Mouse (Mus musculus) heart, postnatal 0 days (tissue): ENCODE measurements at regions not wholly inside any gene's neighbourhood (a gene's known extent, or its start where the extent isn't known, plus 50 kb on each side); places are given as distances from the start of the nearest gene placed in this dataset.
A peak's percentile ranks its signal among the peaks of the same experiment; 100 is the strongest.

Experiments
- ATAC-seq: fragments of 200-750 bp; cut with Nextera tagmentation; 2 replicates; pipeline ENCODE4 v1.8.0; 2017; ENCODE audit warnings: low read depth, moderate number of reproducible peaks, moderate library complexity; ENCODE audit not compliant: insufficient read depth
- DNase-seq: peaks from one replicate; pipeline ENCODE4 v3.0.0-alpha.2; 2016; ENCODE audit warnings: low spot score
- H3K27ac ChIP-seq: fragments of 300-500 bp; sonication (generic); 2 replicates; pipeline ENCODE4 v1.5.1; 2014; ENCODE audit warnings: low read depth, mild to moderate bottlenecking
- H3K27me3 ChIP-seq: fragments of 300-500 bp; sonication (generic); 2 replicates; pipeline ENCODE4 v1.6.1; 2014; ENCODE audit warnings: low read length, mixed read lengths; ENCODE audit not compliant: control insufficient read depth, insufficient read depth
- H3K36me3 ChIP-seq: fragments of 300-500 bp; sonication (generic); replicated peaks from 2 replicates; pipeline ENCODE4 v1.6.1; 2014; ENCODE audit warnings: low read length, mixed read lengths; ENCODE audit not compliant: control insufficient read depth, insufficient read depth
- H3K4me1 ChIP-seq: fragments of 300-500 bp; sonication (generic); 2 replicates; pipeline ENCODE4 v1.6.1; 2014; ENCODE audit warnings: antibody characterized with exemption; ENCODE audit not compliant: control insufficient read depth, insufficient read depth
- H3K4me2 ChIP-seq: fragments of 300-500 bp; sonication (generic); 2 replicates; pipeline ENCODE4 v1.6.1; 2014; ENCODE audit warnings: low read depth, mild to moderate bottlenecking, low read length, moderate library complexity
- H3K4me3 ChIP-seq: fragments of 300-500 bp; sonication (generic); 2 replicates; pipeline ENCODE4 v1.5.1; 2014; ENCODE audit warnings: low read depth, low read length
- H3K9ac ChIP-seq: fragments of 300-500 bp; sonication (generic); replicated peaks from 2 replicates; pipeline ENCODE4 v1.6.1; 2014; ENCODE audit warnings: low read depth, low read length, mixed read lengths
- H3K9me3 ChIP-seq: fragments of 300-500 bp; sonication (generic); replicated peaks from 2 replicates; pipeline ENCODE4 v1.6.1; 2016; ENCODE audit warnings: low read length; ENCODE audit not compliant: control insufficient read depth
- CTCF ChIP-seq: IDR thresholded peaks from 2 replicates; pipeline ENCODE4 v1.5.1; 2016; ENCODE audit warnings: antibody characterized with exemption, control low read depth, low read depth
- EP300 ChIP-seq: IDR thresholded peaks from 2 replicates; pipeline ENCODE4 v1.6.1; 2016; ENCODE audit warnings: antibody characterized with exemption, low read depth
- WGBS: fragments of 180-500 bp; shearing (Covaris S2); extraction: QIAGEN DNeasy Blood & Tissue Kit; methylation state at CpG from one replicate; pipeline ENCODE4 v1.1.7; 2014; 5-methylcytosine and 5-hydroxymethylcytosine counted together

DNA sequence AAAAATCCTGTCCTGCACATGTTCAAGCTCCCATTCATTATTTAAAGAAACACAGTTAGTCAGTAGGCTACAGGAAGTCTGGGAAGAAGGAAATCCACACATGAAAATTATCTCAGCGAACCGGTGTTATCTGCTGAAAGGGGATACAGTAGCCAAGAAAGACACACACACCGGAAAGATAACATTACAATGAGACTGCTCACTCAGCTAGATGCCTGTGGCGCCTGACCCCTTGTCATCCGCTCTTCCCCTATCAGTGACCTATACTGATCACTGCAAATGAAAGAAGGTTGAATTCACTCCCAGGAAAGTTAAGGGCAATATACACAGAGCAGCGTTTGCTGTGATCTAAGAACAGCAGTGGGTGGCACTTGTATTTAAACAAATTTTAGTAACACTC, 481.0 kb upstream of the Sox11 start:
- H3K4me2 ChIP-seq: no peak overlapping the region
- H3K36me3 ChIP-seq: no peaks in the 10 kb centered on the region
- ATAC-seq: no peak; the same call in 1 of the 2 replicates
- no peaks in the 10 kb centered on the region for H3K4me1 ChIP-seq
- H3K9ac ChIP-seq: no peak overlapping the region
- H3K4me3 ChIP-seq: no peak overlapping the region
- H3K9me3 ChIP-seq: no peaks in the 10 kb centered on the region
- peak; percentile 37 for DNase-seq
- TF ChIP-seq CTCF: no peak
- TF ChIP-seq EP300: no peak
- no peaks in the 10 kb centered on the region for H3K27me3 ChIP-seq
- no peak overlapping the region for H3K27ac ChIP-seq
- 11% methylated on average over 6 of the region's 6 CpGs for WGBS

DNA sequence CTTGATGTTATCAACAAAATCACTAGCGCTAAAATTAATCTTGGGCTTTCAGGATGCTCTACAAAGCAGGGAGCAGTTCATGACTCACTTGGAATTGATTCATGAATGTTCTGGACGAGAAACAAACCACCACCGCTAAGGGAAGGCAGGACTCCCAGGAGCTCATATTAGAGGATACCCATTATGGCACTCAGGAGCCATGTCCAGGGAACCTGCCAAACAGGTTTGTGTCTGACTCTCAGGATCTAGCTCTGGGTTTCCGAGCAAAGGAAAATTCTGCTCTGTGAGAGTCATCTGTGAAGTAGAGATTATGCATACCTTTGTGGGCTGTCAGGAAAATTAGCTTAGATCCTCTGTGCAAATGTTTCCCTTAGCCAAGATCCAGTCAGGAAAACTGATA, 454.3 kb upstream of the Sox11 start:
- H3K4me1 ChIP-seq: no peaks in the 10 kb centered on the region
- H3K27me3 ChIP-seq: no peaks in the 10 kb centered on the region
- no peaks in the 10 kb centered on the region for H3K36me3 ChIP-seq
- ATAC-seq: no peak
- no peak overlapping the region for H3K9ac ChIP-seq
- 46% methylated on average over 4 of the region's 4 CpGs for WGBS
- H3K4me3 ChIP-seq: no peak overlapping the region
- no peak overlapping the region for H3K27ac ChIP-seq
- DNase-seq: no peak
- no peak overlapping the region for H3K4me2 ChIP-seq
- H3K9me3 ChIP-seq: no peaks in the 10 kb centered on the region
- TF ChIP-seq EP300: no peak
- TF ChIP-seq CTCF: no peak

DNA sequence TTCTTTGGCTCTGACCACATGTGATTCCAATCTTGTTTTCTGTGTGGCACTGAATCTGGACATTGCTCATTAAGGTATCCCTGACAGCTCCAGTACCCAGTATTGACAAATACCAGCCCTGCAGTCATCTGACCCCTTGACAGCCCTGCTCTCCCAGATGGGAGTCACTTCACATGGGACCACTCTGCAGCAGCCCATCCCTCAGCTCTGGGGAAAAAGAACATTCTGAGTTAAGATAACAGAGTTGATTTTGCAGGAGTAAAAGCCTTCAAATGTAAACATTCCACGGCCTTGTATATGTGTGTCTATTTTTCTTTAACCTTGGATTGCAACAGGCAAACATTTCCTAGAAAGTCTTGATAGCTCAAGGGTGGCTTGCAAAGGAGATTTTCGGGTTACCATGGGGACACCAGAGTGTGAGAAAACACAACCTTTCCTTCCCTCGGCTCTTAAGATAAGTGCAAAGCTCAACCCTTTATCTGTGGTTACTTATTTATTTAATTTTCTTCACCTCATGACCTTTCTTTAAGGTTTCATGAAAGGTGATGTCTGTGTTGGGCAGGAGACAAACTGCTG, 444.4 kb upstream of the Sox11 start:
- no peaks in the 10 kb centered on the region for H3K27me3 ChIP-seq
- no peak overlapping the region for H3K4me3 ChIP-seq
- no peak overlapping the region for H3K27ac ChIP-seq
- no peaks in the 10 kb centered on the region for H3K9me3 ChIP-seq
- H3K4me1 ChIP-seq: no peaks in the 10 kb centered on the region
- ATAC-seq: no peak
- no peak overlapping the region for H3K4me2 ChIP-seq
- H3K9ac ChIP-seq: no peak overlapping the region
- WGBS: 12% methylated on average over 3 of the region's 3 CpGs
- TF ChIP-seq CTCF (no peak), EP300 (no peak)
- DNase-seq: no peak
- H3K36me3 ChIP-seq: no peaks in the 10 kb centered on the region

DNA sequence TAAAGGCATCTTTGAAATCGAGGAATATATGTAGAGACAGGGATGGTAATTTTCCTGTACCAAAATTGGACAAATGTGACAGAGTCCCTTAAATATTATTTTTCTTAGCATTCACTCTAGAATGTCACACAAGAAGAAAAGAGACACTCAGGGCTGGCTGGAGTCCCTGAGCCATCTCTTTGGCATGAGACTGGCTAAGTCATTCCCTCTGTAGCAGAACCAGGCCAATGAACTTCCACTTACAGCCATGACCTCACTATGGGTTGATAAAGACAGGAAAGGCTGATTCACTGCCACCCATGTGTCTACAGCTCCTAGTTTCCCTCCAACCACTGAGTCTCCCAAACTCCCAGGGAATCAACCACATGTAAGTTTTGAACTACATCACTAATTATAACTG, 438.4 kb upstream of the Sox11 start:
- 73% methylated on average over 1 of the region's 1 CpGs for whole genome bisulfite sequencing
- TF ChIP-seq CTCF: no peak
- TF ChIP-seq EP300: no peak
- ATAC-seq: no peak

DNA sequence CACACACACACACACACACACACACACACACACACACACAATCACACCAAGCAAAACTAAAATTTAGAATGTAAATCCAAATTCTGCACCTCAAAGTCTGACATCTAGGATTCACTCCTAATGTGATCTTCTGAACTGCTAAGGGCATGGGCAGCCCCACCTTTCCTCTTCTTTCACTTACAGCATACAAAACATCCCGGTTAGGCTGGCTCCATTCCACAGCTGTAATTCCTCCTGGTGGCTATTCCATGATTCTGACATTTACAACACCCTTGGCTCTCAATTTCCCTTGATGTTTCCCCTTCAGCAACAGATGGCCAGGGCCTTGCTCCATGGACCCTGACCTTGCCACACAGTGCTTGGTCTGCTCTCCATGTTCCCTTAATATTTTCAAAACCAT, 423.6 kb upstream of the Sox11 start:
- Histone ChIP-seq H3K36me3 (no peaks in the 10 kb centered on the region), H3K4me2 (no peak overlapping the region), H3K9me3 (no peaks in the 10 kb centered on the region), H3K9ac (no peak overlapping the region), H3K4me3 (no peak overlapping the region), H3K4me1 (no peaks in the 10 kb centered on the region), H3K27ac (no peak overlapping the region), H3K27me3 (no peaks in the 10 kb centered on the region)
- WGBS: 38% methylated on average over 1 of the region's 1 CpGs
- no peak for DNase-seq
- no peak for TF ChIP-seq CTCF
- no peak for TF ChIP-seq EP300
- ATAC-seq: no peak

More for the DNA sequence above, 438.4 kb upstream of the Sox11 start:
- no peak for DNase-seq
- Histone ChIP-seq H3K4me1 (no peaks in the 10 kb centered on the region), H3K36me3 (no peaks in the 10 kb centered on the region), H3K9me3 (no peaks in the 10 kb centered on the region), H3K9ac (no peak overlapping the region), H3K27me3 (no peaks in the 10 kb centered on the region), H3K27ac (no peak overlapping the region), H3K4me2 (no peak overlapping the region), H3K4me3 (no peak overlapping the region)

DNA sequence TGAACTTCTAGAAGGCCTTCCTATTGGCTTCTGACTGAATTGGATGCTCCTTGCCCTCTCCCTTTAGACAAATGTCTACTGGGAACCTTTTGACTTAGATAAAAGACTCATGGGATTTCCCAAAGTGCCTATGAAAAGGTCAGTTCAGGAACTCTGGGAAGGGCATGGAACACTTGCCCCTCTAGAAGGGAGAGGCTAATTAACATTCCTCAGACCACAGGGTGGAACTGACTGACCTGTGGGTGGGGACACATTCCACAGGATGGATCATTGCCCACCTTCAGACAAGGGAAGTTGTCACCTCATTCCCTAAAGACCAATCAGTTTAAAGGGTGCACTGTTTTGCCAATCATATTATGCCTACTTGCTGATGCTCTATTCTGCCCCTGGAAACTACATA, 416.6 kb upstream of the Sox11 start:
- ATAC-seq (no peak), DNase-seq (no peak)
- Histone ChIP-seq H3K4me3 (no peak overlapping the region), H3K9me3 (no peaks in the 10 kb centered on the region), H3K9ac (no peak overlapping the region), H3K4me2 (no peak overlapping the region), H3K27ac (no peak overlapping the region), H3K4me1 (no peaks in the 10 kb centered on the region), H3K36me3 (no peaks in the 10 kb centered on the region), H3K27me3 (no peaks in the 10 kb centered on the region)
- no peak for TF ChIP-seq CTCF
- TF ChIP-seq EP300: no peak
